Mouse (Mus musculus) kidney, adult 2 months (tissue): Measurements from ENCODE around the gene Lrmda. TPM values are rescaled to one million over a fixed set of nuclear protein-coding genes. Genes with fewer than 3 reads are reported as not detected.
A peak's percentile ranks its signal among the peaks of the same experiment; 100 is the strongest.

Experiments used
- DNase-seq: peaks from one replicate; pipeline ENCODE4 v3.0.0; 2021
- H3K27ac ChIP-seq: fragments of 200-500 bp; 2 replicates; pipeline ENCODE4 v1.5.1; 2012; ENCODE audit warnings: low read depth, low read length, control low read depth, inconsistent platforms; ENCODE audit not compliant: insufficient read depth
- H3K27me3 ChIP-seq: fragments of 200-500 bp; replicated peaks from 2 replicates; pipeline ENCODE4 v1.6.1; 2012; ENCODE audit warnings: mild to moderate bottlenecking, moderate library complexity, low read length, inconsistent platforms; ENCODE audit not compliant: control insufficient read depth, insufficient read depth
- H3K36me3 ChIP-seq: fragments of 200-500 bp; 2 replicates; pipeline ENCODE4 v1.6.1; 2012; ENCODE audit warnings: mild to moderate bottlenecking, moderate library complexity, low read length, inconsistent platforms; ENCODE audit not compliant: control insufficient read depth, insufficient read depth
- H3K4me1 ChIP-seq: fragments of 200-500 bp; 2 replicates; pipeline ENCODE4 v1.6.1; 2011; ENCODE audit warnings: low read length; ENCODE audit not compliant: control insufficient read depth, insufficient read depth
- H3K4me3 ChIP-seq: fragments of 200-500 bp; 2 replicates; pipeline ENCODE4 v1.5.1; 2011; ENCODE audit warnings: mild to moderate bottlenecking, low read depth, low read length, control low read depth; ENCODE audit not compliant: insufficient read depth
- CTCF ChIP-seq: fragments of 200-500 bp; conservative IDR thresholded peaks from 2 replicates; pipeline ENCODE4 v1.5.1; 2011; ENCODE audit warnings: low read depth, mild to moderate bottlenecking, control low read depth, low read length, moderate library complexity, mixed read lengths; ENCODE audit not compliant: insufficient read depth, insufficient read length
- POLR2A ChIP-seq: fragments of 200-500 bp; IDR thresholded peaks from one replicate; pipeline ENCODE4 v1.6.1; 2011; ENCODE audit warnings: low read depth, low read length, control low read depth
- WGBS: fragments of 180-500 bp; shearing (Covaris S2); methylation state at CpG from one replicate; pipeline ENCODE4 v1.1.7; 2018; 5-methylcytosine and 5-hydroxymethylcytosine counted together
- polyA plus RNA-seq: library from polyadenylated mRNA; depleted of rRNA; stranded (reverse); fragments of >200 nt; gene quantifications from 2 replicates; pipeline ENCODE4 v1.2.3, GENCODE M21; 2012

Gene Lrmda
- polyA plus RNA-seq, 1 experiment = 3.3 TPM

GRCm38 (mm10) chr14:22743264-22743663 lies 723.8 kb downstream of the Lrmda start:
- no peak for DNase-seq
- WGBS = 93% methylated on average over 4 of the region's 4 CpGs
- TF ChIP-seq POLR2A (no peak), CTCF (no peak)

GRCm38 (mm10) chr14:22744701-22745100 lies 725.2 kb downstream of the Lrmda start:
- no peak overlapping the region for H3K27ac ChIP-seq
- no peaks in the 10 kb centered on the region for H3K36me3 ChIP-seq
- H3K4me3 ChIP-seq = no peak overlapping the region
- 75% methylated on average over 5 of the region's 5 CpGs for WGBS
- no peak for DNase-seq
- no peaks in the 10 kb centered on the region for H3K27me3 ChIP-seq
- no peak for TF ChIP-seq CTCF
- TF ChIP-seq POLR2A = no peak
- H3K4me1 ChIP-seq = no peaks in the 10 kb centered on the region

More at GRCm38 (mm10) chr14:22743264-22743663, 723.8 kb downstream of the Lrmda start:
- H3K27me3 ChIP-seq = no peaks in the 10 kb centered on the region
- H3K4me1 ChIP-seq = no peaks in the 10 kb centered on the region
- no peak overlapping the region for H3K4me3 ChIP-seq
- H3K36me3 ChIP-seq = no peaks in the 10 kb centered on the region
- no peak overlapping the region for H3K27ac ChIP-seq

GRCm38 (mm10) chr14:22745263-22745881 lies 725.9 kb downstream of the Lrmda start:
- Histone ChIP-seq H3K36me3 (no peaks in the 10 kb centered on the region), H3K27me3 (no peaks in the 10 kb centered on the region), H3K4me1 (no peaks in the 10 kb centered on the region), H3K4me3 (no peak overlapping the region), H3K27ac (no peak overlapping the region)
- TF ChIP-seq CTCF (no peak), POLR2A (no peak)
- 76% methylated on average over 1 of the region's 1 CpGs for WGBS
- no peak for DNase-seq

GRCm38 (mm10) chr14:22745882-22746480 lies 726.5 kb downstream of the Lrmda start:
- Histone ChIP-seq H3K36me3 (no peaks in the 10 kb centered on the region), H3K4me3 (no peak overlapping the region), H3K27me3 (no peaks in the 10 kb centered on the region), H3K27ac (no peak overlapping the region), H3K4me1 (no peaks in the 10 kb centered on the region)
- TF ChIP-seq CTCF = no peak
- TF ChIP-seq POLR2A = no peak
- WGBS = 56% methylated on average over 5 of the region's 5 CpGs
- DNase-seq = peak; percentile 23

GRCm38 (mm10) chr14:22747816-22748215 lies 728.3 kb downstream of the Lrmda start:
- no peak for DNase-seq
- H3K36me3 ChIP-seq = no peaks in the 10 kb centered on the region
- H3K4me1 ChIP-seq = no peaks in the 10 kb centered on the region
- no peak overlapping the region for H3K27ac ChIP-seq
- TF ChIP-seq POLR2A (no peak), CTCF (no peak)
- WGBS = 95% methylated on average over 5 of the region's 5 CpGs
- 0 out of 2 replicates have a peak, but pooled peaks cover 1% of the 10 kb centered on the region for H3K27me3 ChIP-seq
- no peak overlapping the region for H3K4me3 ChIP-seq

- no peaks in the 10 kb centered on the region for H3K36me3 ChIP-seq
- TF ChIP-seq CTCF (no peak), POLR2A (no peak)
- H3K4me1 ChIP-seq = no peaks in the 10 kb centered on the region
- peak overlapping the region; percentile 47; the same call in 1 of the 2 replicates for H3K27ac ChIP-seq
- peak; percentile 63 for DNase-seq
- no peak overlapping the region for H3K4me3 ChIP-seq
- H3K27me3 ChIP-seq = 0 out of 2 replicates have a peak, but pooled peaks cover 1% of the 10 kb centered on the region
Observed at GRCm38 (mm10) chr14:22750409-22750808, 730.9 kb downstream of the Lrmda start.

GRCm38 (mm10) chr14:22751290-22751689 lies 731.8 kb downstream of the Lrmda start:
- 0 out of 2 replicates have a peak, but pooled peaks cover 1% of the 10 kb centered on the region for H3K27me3 ChIP-seq
- peak overlapping the region; percentile 11; the same call in 1 of the 2 replicates for H3K27ac ChIP-seq
- no peaks in the 10 kb centered on the region for H3K36me3 ChIP-seq
- no peaks in the 10 kb centered on the region for H3K4me1 ChIP-seq
- DNase-seq = peak; percentile 47
- no peak overlapping the region for H3K4me3 ChIP-seq
- TF ChIP-seq POLR2A (no peak), CTCF (no peak)
- 78% methylated on average over 10 of the region's 10 CpGs for WGBS
